Mouse (Mus musculus) C2C12 (cell line): ENCODE measurements at regions not wholly inside any gene's neighbourhood (a gene's known extent, or its start where the extent isn't known, plus 50 kb on each side); places are given as distances from the start of the nearest gene placed in this dataset.

Experiments used
- CEBPB ChIP-seq: IDR thresholded peaks from one replicate; pipeline ENCODE4 v1.6.1; 2011; ENCODE audit warnings: low read depth, mild to moderate bottlenecking, control low read depth, moderate library complexity
- CTCF ChIP-seq: IDR thresholded peaks from one replicate; pipeline ENCODE4 v1.5.1; 2011; ENCODE audit not compliant: control insufficient read depth, insufficient read depth, insufficient read length
- MAX ChIP-seq: IDR thresholded peaks from one replicate; pipeline ENCODE4 v1.6.1; 2011; ENCODE audit warnings: mild to moderate bottlenecking, control low read depth
- MYOD1 ChIP-seq: IDR thresholded peaks from one replicate; pipeline ENCODE4 v1.6.1; 2011; ENCODE audit warnings: low read depth; ENCODE audit not compliant: control insufficient read depth, insufficient read length
- MYOG ChIP-seq: IDR thresholded peaks from one replicate; pipeline ENCODE4 v1.6.1; 2011; ENCODE audit not compliant: control insufficient read depth, insufficient read length; ENCODE audit errors: extremely low read depth

GRCm38 (mm10) chr3:151001881-151002412, 435.7 kb upstream of the Adgrl4 start:
- TF ChIP-seq MAX (no peak), CTCF (no peak), CEBPB (no peak), MYOG (no peak), MYOD1 (no peak)
